Mouse (Mus musculus): ENCODE data around the gene Hist2h2be.

GRCm38 (mm10) chr3:96219661-96220130 is 1.2 kb upstream of the Hist2h2be start, which contains the start of the genes Bola1 and Hist2h2ab:
- TF ChIP-seq GATA1 (IDR thresholded peaks at IDR 0.05; ENCODE audit: low read length) (no peak), TAL1 (IDR thresholded peaks at IDR 0.05; ENCODE audit: low read length) (no peak)
